Mouse (Mus musculus) heart, postnatal 0 days (tissue): ENCODE data around the gene Arrdc3. TPM values are rescaled to one million over a fixed set of nuclear protein-coding genes. Genes with fewer than 3 reads are reported as not detected.

ENCODE experiments used
- ATAC-seq: fragments of 200-750 bp; cut with Nextera tagmentation; 2 replicates; pipeline ENCODE4 v1.8.0; 2017; ENCODE audit warnings: low read depth, moderate number of reproducible peaks, moderate library complexity; ENCODE audit not compliant: insufficient read depth
- DNase-seq: peaks from one replicate; pipeline ENCODE4 v3.0.0-alpha.2; 2016; ENCODE audit warnings: low spot score
- H3K27ac ChIP-seq: fragments of 300-500 bp; sonication (generic); 2 replicates; pipeline ENCODE4 v1.5.1; 2014; ENCODE audit warnings: low read depth, mild to moderate bottlenecking
- H3K27me3 ChIP-seq: fragments of 300-500 bp; sonication (generic); 2 replicates; pipeline ENCODE4 v1.6.1; 2014; ENCODE audit warnings: low read length, mixed read lengths; ENCODE audit not compliant: control insufficient read depth, insufficient read depth
- H3K36me3 ChIP-seq: fragments of 300-500 bp; sonication (generic); replicated peaks from 2 replicates; pipeline ENCODE4 v1.6.1; 2014; ENCODE audit warnings: low read length, mixed read lengths; ENCODE audit not compliant: control insufficient read depth, insufficient read depth
- H3K4me1 ChIP-seq: fragments of 300-500 bp; sonication (generic); 2 replicates; pipeline ENCODE4 v1.6.1; 2014; ENCODE audit warnings: antibody characterized with exemption; ENCODE audit not compliant: control insufficient read depth, insufficient read depth
- H3K4me2 ChIP-seq: fragments of 300-500 bp; sonication (generic); 2 replicates; pipeline ENCODE4 v1.6.1; 2014; ENCODE audit warnings: low read depth, mild to moderate bottlenecking, low read length, moderate library complexity
- H3K4me3 ChIP-seq: fragments of 300-500 bp; sonication (generic); 2 replicates; pipeline ENCODE4 v1.5.1; 2014; ENCODE audit warnings: low read depth, low read length
- H3K9ac ChIP-seq: fragments of 300-500 bp; sonication (generic); replicated peaks from 2 replicates; pipeline ENCODE4 v1.6.1; 2014; ENCODE audit warnings: low read depth, low read length, mixed read lengths
- H3K9me3 ChIP-seq: fragments of 300-500 bp; sonication (generic); replicated peaks from 2 replicates; pipeline ENCODE4 v1.6.1; 2016; ENCODE audit warnings: low read length; ENCODE audit not compliant: control insufficient read depth
- CTCF ChIP-seq: IDR thresholded peaks from 2 replicates; pipeline ENCODE4 v1.5.1; 2016; ENCODE audit warnings: antibody characterized with exemption, control low read depth, low read depth
- EP300 ChIP-seq: IDR thresholded peaks from 2 replicates; pipeline ENCODE4 v1.6.1; 2016; ENCODE audit warnings: antibody characterized with exemption, low read depth
- WGBS: fragments of 180-500 bp; shearing (Covaris S2); extraction: QIAGEN DNeasy Blood & Tissue Kit; methylation state at CpG from one replicate; pipeline ENCODE4 v1.1.7; 2014; 5-methylcytosine and 5-hydroxymethylcytosine counted together
- polyA plus RNA-seq: library from polyadenylated mRNA; unstranded; fragments of >200 nt; fragmentation: Nextera tagmentation; extraction: Ambion mirVana; gene quantifications from 2 replicates; pipeline ENCODE4 v1.2.1, GENCODE M21; 2015
- total RNA-seq: library from RNA; depleted of rRNA; stranded (reverse); fragments of >200 nt; gene quantifications from 2 replicates; pipeline ENCODE4 v1.2.3, GENCODE M21; 2014; ENCODE audit warnings: low replicate concordance

Arrdc3 gene
- total and polyA plus RNA-seq, 2 experiments from 2014 or later = 36.9 to 87.3 TPM

GRCm38 (mm10) chr13:80882716-80883135 is 458 bp upstream of the Arrdc3 start:
- Histone ChIP-seq H3K9me3 (no peaks in the 10 kb centered on the region), H3K36me3 (peaks cover 2% of the 10 kb centered on the region), H3K27ac (peak overlapping the region; percentile 100), H3K27me3 (no peaks in the 10 kb centered on the region), H3K4me3 (peak overlapping the region; percentile 84), H3K4me1 (0 out of 2 replicates have a peak, but pooled peaks cover 9% of the 10 kb centered on the region), H3K4me2 (peak overlapping the region; percentile 82), H3K9ac (peak overlapping the region; percentile 75)
- WGBS = under 1% methylated on average over 23 of the region's 23 CpGs
- DNase-seq (no peak), ATAC-seq (peak; percentile 21)
- TF ChIP-seq EP300 (no peak), CTCF (no peak)

GRCm38 (mm10) chr13:80883649-80884376 is 629 bp downstream of the Arrdc3 start:
- DNase-seq = peak; percentile 32
- H3K4me2 ChIP-seq = peak overlapping the region; percentile 82
- WGBS = under 1% methylated on average over 23 of the region's 23 CpGs

DNA sequence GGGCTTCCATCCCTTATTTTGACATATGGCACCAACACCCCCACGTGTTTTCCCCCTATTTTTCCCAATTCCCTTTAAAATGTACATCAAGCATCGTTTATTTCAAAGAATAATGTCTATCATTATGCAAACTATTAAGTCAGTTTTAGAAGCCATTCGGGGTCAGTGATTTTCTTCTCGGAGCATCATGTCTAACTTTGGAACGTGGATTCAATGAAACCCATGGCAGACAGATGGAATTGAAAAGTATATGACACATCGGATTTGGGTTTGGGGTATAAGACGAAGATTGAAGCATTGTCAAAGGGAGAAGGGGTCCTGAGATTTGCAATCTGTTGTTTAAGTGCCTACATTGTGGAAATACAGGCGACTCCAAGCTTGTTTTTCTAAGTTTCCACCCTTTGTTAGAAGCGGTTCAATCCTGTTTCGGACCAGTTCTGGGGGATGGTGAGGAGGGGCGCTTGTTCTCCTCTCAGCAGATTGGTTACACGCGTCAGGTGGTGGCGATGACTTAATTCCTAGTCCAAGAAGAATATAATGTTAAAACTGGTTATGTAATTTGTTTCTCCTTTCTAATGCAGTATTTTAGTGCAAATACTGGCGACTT is 1.3 kb downstream of the Arrdc3 start:
- Histone ChIP-seq H3K27me3 (no peaks in the 10 kb centered on the region), H3K9me3 (no peaks in the 10 kb centered on the region), H3K4me1 (0 out of 2 replicates have a peak, but pooled peaks cover 12% of the 10 kb centered on the region), H3K4me3 (peak overlapping the region; percentile 84), H3K27ac (peak overlapping the region; percentile 100), H3K4me2 (peak overlapping the region; percentile 82), H3K9ac (peak overlapping the region; percentile 99), H3K36me3 (peaks cover 10% of the 10 kb centered on the region)
- ATAC-seq (peak; percentile 8; the same call in 1 of the 2 replicates), DNase-seq (peak; percentile 96)
- WGBS = under 1% methylated on average over 15 of the region's 15 CpGs
- TF ChIP-seq CTCF (no peak), EP300 (no peak; the same call in 1 of the 2 replicates)

More at GRCm38 (mm10) chr13:80883649-80884376, 629 bp downstream of the Arrdc3 start:
- TF ChIP-seq EP300 (no peak), CTCF (no peak)
- Histone ChIP-seq H3K4me1 (0 out of 2 replicates have a peak, but pooled peaks cover 12% of the 10 kb centered on the region), H3K9me3 (no peaks in the 10 kb centered on the region), H3K27ac (peak overlapping the region; percentile 100), H3K4me3 (peak overlapping the region; percentile 84), H3K36me3 (peaks cover 7% of the 10 kb centered on the region), H3K27me3 (no peaks in the 10 kb centered on the region), H3K9ac (peak overlapping the region; percentile 99)
- no peak for ATAC-seq

GRCm38 (mm10) chr13:80885103-80885833 is 2.1 kb downstream of the Arrdc3 start:
- TF ChIP-seq EP300 (peak; percentile 91), CTCF (0 out of 2 replicates have a peak, but pooled peaks have one; percentile 5)
- ATAC-seq = peak; percentile 88
- H3K4me3 ChIP-seq = peak overlapping the region; percentile 84
- peaks cover 14% of the 10 kb centered on the region for H3K36me3 ChIP-seq
- DNase-seq = peak; percentile 97
- peak overlapping the region; percentile 99 for H3K9ac ChIP-seq
- H3K27ac ChIP-seq = peak overlapping the region; percentile 100
- no peaks in the 10 kb centered on the region for H3K9me3 ChIP-seq
- peak overlapping the region; percentile 82 for H3K4me2 ChIP-seq
- H3K4me1 ChIP-seq = 0 out of 2 replicates have a peak, but pooled peaks cover 12% of the 10 kb centered on the region
- under 1% methylated on average over 39 of the region's 47 CpGs for WGBS
- H3K27me3 ChIP-seq = no peaks in the 10 kb centered on the region
